Mouse (Mus musculus) testis, adult 2 months (tissue): ENCODE results near the gene Gm16253.

Experiments
- CTCF ChIP-seq: fragments of 200-500 bp; IDR thresholded peaks from 2 replicates; pipeline ENCODE4 v1.5.1; 2012; ENCODE audit warnings: low read depth, mild to moderate bottlenecking, inconsistent platforms, low read length, moderate library complexity; ENCODE audit not compliant: control insufficient read depth, insufficient read depth, insufficient replicate concordance
- POLR2A ChIP-seq: fragments of 200-500 bp; IDR thresholded peaks from 2 replicates; pipeline ENCODE4 v1.6.1; 2012; ENCODE audit warnings: low read depth, mild to moderate bottlenecking, inconsistent platforms, low read length, moderate library complexity; ENCODE audit not compliant: control insufficient read depth

DNA sequence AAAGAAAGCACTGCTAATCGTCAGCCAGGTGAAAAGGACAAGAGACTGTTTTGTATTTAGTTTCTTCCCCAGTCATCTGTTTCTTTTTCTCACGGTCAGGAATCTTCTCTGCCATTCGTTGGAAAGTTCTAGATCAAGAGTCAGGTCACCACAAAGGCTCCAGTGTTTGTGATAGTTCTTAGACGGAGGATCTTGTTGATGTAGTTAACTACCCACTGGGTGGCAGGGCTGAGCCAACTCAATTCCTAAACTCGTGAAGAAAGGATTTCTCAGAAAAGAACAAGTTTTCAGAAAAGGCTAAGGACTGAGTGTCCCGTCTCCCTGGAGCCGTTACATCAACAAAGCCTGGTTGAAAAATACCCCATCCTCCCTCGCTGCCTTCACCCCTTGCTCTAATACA is 25.6 kb upstream of the Gm16253 start:
- TF ChIP-seq POLR2A (no peak), CTCF (no peak)
